Mouse (Mus musculus) heart, embryonic 10.5 days (tissue): Measurements from ENCODE around the gene Pex1. TPM values are rescaled to one million over a fixed set of nuclear protein-coding genes. Genes with fewer than 3 reads are reported as not detected.

ENCODE experiments used
- DNase-seq: peaks from one replicate; pipeline ENCODE4 v3.0.0-alpha.2; 2017; ENCODE audit warnings: low spot score
- H3K27ac ChIP-seq: fragments of 300-500 bp; sonication (generic); 2 replicates; pipeline ENCODE4 v1.5.1; 2016; ENCODE audit warnings: mild to moderate bottlenecking
- H3K27me3 ChIP-seq: fragments of 300-500 bp; sonication (generic); 2 replicates; pipeline ENCODE4 v1.6.1; 2016; ENCODE audit warnings: mild to moderate bottlenecking; ENCODE audit not compliant: poor library complexity, insufficient read depth, severe bottlenecking
- H3K36me3 ChIP-seq: fragments of 300-500 bp; sonication (generic); 2 replicates; pipeline ENCODE4 v1.6.1; 2016; ENCODE audit warnings: mild to moderate bottlenecking, moderate library complexity
- H3K4me1 ChIP-seq: fragments of 300-500 bp; sonication (generic); 2 replicates; pipeline ENCODE4 v1.6.1; 2016; ENCODE audit warnings: mild to moderate bottlenecking
- H3K4me3 ChIP-seq: fragments of 300-500 bp; sonication (generic); 2 replicates; pipeline ENCODE4 v1.5.1; 2016; ENCODE audit warnings: mild to moderate bottlenecking, moderate library complexity
- H3K9me3 ChIP-seq: fragments of 300-500 bp; sonication (generic); 2 replicates; pipeline ENCODE4 v1.6.1; 2016; ENCODE audit warnings: mild to moderate bottlenecking, moderate library complexity
- WGBS: fragments of 180-500 bp; shearing (Covaris S2); methylation state at CpG from one replicate; pipeline ENCODE4 v1.1.7; 2016; 5-methylcytosine and 5-hydroxymethylcytosine counted together
- polyA plus RNA-seq: library from polyadenylated mRNA; unstranded; fragments of >200 nt; fragmentation: Nextera tagmentation; extraction: Ambion mirVana; gene quantifications from 2 replicates; pipeline ENCODE4 v1.2.1, GENCODE M21; 2016

Pex1 gene
- polyA plus RNA-seq, result 11.5 and 13.9 TPM in 2 replicates

DNA sequence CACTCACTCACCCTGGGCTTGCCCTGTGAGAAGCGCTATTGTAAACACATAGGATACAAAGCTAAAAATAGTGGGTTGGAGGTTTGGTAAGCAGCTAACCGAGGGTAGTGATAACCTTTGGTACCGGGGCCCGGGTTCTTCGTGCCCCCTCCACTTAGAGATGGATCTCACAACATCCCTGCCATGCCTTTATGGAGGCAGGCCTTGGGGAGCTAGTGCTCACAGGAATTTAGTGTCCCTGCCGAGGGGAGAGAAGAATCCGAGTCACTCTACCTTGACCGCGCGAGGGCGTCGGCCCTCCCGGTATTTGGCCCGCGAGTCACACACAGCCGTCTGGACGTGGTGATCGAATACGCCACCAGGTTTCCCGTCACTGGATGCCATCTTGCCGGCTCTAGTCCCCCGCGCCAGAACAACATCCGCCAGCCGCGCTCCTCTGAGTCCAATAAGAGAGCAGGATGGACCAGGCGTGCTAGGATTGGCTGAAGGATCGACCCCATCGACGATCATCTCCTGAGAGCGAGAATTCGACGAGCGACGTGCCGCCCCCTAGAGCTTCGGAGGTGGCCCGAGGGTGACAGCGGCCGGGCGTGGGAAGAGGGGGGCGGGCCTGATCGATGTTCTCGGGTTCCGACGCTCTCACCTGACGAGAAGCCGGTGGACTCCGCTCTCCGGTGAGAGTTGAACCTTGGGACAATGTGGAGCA is at the start of gene Pex1:
TSS of gene Pex1 (plus strand) at position 374 of the 706 bp plus-strand sequence.
- Histone ChIP-seq H3K4me3 (peak within 1 kb of the TSS; percentile 87), H3K27me3 (no peaks in the 10 kb centered on the region), H3K27ac (peak within 1 kb of the TSS; percentile 90), H3K4me1 (peaks cover 13% of the 10 kb centered on the region), H3K36me3 (peaks cover 12% of the 10 kb centered on the region), H3K9me3 (no peaks in the 10 kb centered on the region)
- peak; percentile 99 for DNase-seq
- WGBS, result under 1% methylated on average over 50 of the region's 50 CpGs

- 77% methylated on average over 1 of the region's 1 CpGs for WGBS
- Histone ChIP-seq H3K27ac (no peak overlapping the region), H3K27me3 (no peaks in the 10 kb centered on the region), H3K9me3 (no peaks in the 10 kb centered on the region; the same call in 1 of the 2 replicates), H3K4me1 (peaks cover 11% of the 10 kb centered on the region), H3K4me3 (no peak overlapping the region), H3K36me3 (peaks cover 10% of the 10 kb centered on the region)
- DNase-seq, result no peak
Measured at GRCm38 (mm10) chr5:3546226-3546625, 49.6 kb upstream of the Pex1 start.

DNA sequence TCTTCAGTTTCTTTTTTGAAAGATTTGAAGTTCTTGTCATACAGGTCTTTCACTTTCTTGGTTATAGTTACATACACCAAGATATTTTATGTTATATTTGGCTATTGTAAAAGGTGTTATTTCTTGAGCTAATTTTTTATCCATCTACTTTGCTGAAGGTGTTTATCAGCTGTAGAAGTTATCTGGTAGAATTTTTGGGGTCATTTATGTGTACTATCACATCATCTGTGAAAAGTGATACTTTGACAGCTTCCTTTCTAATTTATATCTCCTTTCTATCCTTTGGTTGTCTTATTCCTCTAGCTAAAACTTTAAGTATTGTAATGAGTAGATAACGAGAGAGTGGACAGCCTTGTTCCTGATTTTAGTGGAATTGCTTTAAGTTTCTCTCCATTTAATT is 44.4 kb upstream of the Pex1 start:
- Histone ChIP-seq H3K4me1 (no peaks in the 10 kb centered on the region), H3K36me3 (peaks cover 22% of the 10 kb centered on the region), H3K27ac (no peak overlapping the region), H3K4me3 (no peak overlapping the region), H3K27me3 (no peaks in the 10 kb centered on the region), H3K9me3 (no peaks in the 10 kb centered on the region)
- no peak for DNase-seq
- WGBS, result 100% methylated on average over 1 of the region's 1 CpGs

- Histone ChIP-seq H3K9me3 (no peaks in the 10 kb centered on the region), H3K27ac (no peak overlapping the region), H3K4me3 (no peak overlapping the region), H3K4me1 (no peaks in the 10 kb centered on the region), H3K27me3 (no peaks in the 10 kb centered on the region), H3K36me3 (peaks cover 39% of the 10 kb centered on the region)
- WGBS, result 87% methylated on average over 2 of the region's 2 CpGs
- DNase-seq, result no peak
Measured at GRCm38 (mm10) chr5:3554198-3554597, 41.7 kb upstream of the Pex1 start.

DNA sequence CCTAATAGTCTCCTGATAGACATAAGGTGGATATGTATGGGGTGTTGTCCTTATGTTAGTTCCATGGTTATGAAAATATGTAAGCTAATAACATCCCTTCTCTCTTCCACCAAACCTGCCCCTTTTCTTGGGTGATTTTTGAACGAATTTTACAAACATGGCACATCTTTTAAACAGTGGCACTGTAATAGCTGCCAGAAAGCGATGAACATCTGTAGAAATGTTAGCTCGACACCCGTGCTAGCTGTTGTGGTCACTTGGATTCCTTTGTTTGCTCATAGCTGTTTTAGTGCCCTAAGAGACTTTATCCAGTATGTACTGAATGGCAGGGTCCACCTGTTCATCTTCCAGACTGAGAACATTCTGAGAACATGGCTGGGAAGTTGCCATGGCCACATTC is 24.6 kb upstream of the Pex1 start, which contains the start of gene 1700109H08Rik:
TSS of gene 1700109H08Rik (plus strand) at position 301 of the 400 bp plus-strand sequence.
- no peak for DNase-seq
- H3K4me3 ChIP-seq, result no peak within 1 kb of the TSS
- no peak within 1 kb of the TSS for H3K27ac ChIP-seq
- no peaks in the 10 kb centered on the region for H3K27me3 ChIP-seq
- no peaks in the 10 kb centered on the region for H3K4me1 ChIP-seq
- 94% methylated on average over 4 of the region's 4 CpGs for WGBS
- peaks cover 99% of the 10 kb centered on the region for H3K36me3 ChIP-seq
- peaks cover 7% of the 10 kb centered on the region; the same call in 1 of the 2 replicates for H3K9me3 ChIP-seq

DNA sequence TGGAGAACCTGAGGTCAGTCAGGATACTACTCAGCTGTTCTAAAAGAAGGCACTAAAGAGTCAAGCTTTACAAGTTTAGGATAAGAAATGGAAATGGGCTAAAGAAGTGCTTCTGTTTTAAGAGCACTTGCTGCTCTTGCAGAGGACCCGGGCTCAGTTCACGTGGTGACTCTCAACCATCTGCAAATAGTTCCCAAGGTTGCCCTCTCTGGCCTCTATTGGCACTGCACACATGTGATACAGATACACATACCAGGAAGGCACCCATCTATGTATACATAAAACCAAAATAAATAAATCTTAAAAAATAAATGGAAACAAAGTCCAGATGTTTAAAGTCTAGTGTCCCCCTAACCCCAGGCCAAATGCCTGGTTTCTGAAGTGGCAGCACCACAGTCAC is 21.0 kb upstream of the Pex1 start:
- no peak overlapping the region for H3K27ac ChIP-seq
- H3K36me3 ChIP-seq, result peaks cover 99% of the 10 kb centered on the region
- H3K4me1 ChIP-seq, result no peaks in the 10 kb centered on the region
- H3K9me3 ChIP-seq, result peaks cover 7% of the 10 kb centered on the region; the same call in 1 of the 2 replicates
- DNase-seq, result no peak
- no peak overlapping the region for H3K4me3 ChIP-seq
- WGBS, result 91% methylated on average over 2 of the region's 2 CpGs
- H3K27me3 ChIP-seq, result no peaks in the 10 kb centered on the region

GRCm38 (mm10) chr5:3577939-3578338 is 17.9 kb upstream of the Pex1 start:
- H3K4me3 ChIP-seq, result no peak overlapping the region
- H3K36me3 ChIP-seq, result peaks cover 95% of the 10 kb centered on the region
- no peak for DNase-seq
- no peak overlapping the region for H3K27ac ChIP-seq
- H3K27me3 ChIP-seq, result no peaks in the 10 kb centered on the region
- 98% methylated on average over 2 of the region's 2 CpGs for WGBS
- H3K9me3 ChIP-seq, result peaks cover 7% of the 10 kb centered on the region; the same call in 1 of the 2 replicates
- H3K4me1 ChIP-seq, result no peaks in the 10 kb centered on the region

DNA sequence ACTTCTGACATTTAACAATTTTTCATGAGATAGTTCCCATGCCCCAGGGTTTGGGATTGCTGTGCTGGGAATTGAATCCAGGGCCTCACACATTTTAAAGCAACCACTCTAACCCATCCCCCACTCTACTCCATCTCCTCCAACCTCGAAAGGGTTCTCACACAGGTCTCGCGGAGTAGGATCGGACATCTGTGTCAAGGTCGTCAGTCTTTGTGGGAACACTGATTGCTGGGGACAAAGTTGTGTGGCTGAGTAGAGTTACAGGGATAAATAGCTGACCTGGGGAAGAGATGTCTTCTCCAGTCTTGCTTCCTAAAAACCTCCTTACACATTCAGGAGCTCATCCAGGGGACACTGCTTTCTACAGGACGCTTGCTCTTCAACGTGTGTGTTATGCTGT is 16.8 kb upstream of the Pex1 start:
- Histone ChIP-seq H3K9me3 (peaks cover 7% of the 10 kb centered on the region; the same call in 1 of the 2 replicates), H3K4me1 (no peaks in the 10 kb centered on the region), H3K27ac (no peak overlapping the region), H3K4me3 (no peak overlapping the region), H3K27me3 (no peaks in the 10 kb centered on the region), H3K36me3 (peaks cover 94% of the 10 kb centered on the region)
- WGBS, result 91% methylated on average over 7 of the region's 7 CpGs
- DNase-seq, result no peak

DNA sequence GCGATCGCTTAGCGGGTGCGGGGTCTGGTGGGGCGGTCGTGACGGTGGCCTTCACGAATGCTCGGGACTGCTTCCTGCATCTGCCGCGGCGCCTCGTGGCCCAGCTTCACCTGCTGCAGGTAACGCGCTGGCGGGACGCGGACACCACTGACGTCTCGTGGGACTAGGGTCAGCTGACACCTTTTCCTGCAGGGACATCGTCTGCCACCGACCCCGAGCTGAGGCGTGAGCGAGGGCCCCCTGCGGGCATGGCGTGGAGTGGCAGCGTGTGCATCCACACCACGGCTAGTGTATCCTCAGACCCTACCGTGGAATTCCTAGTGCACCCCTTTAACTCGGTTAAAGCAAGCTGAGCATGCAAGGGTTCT is 517 bp downstream of the Pex1 start, which contains the start of gene Rbm48:
TSS of gene Rbm48 (minus strand) at position 187 of the 368 bp plus-strand sequence.
- H3K36me3 ChIP-seq, result peaks cover 6% of the 10 kb centered on the region
- no peaks in the 10 kb centered on the region for H3K9me3 ChIP-seq
- peak within 1 kb of the TSS; percentile 90 for H3K27ac ChIP-seq
- DNase-seq, result peak; percentile 89
- peak within 1 kb of the TSS; percentile 87 for H3K4me3 ChIP-seq
- H3K27me3 ChIP-seq, result no peaks in the 10 kb centered on the region
- WGBS, result under 1% methylated on average over 31 of the region's 31 CpGs
- H3K4me1 ChIP-seq, result peaks cover 13% of the 10 kb centered on the region

- no peak for DNase-seq
- no peaks in the 10 kb centered on the region for H3K36me3 ChIP-seq
- peaks cover 13% of the 10 kb centered on the region for H3K4me1 ChIP-seq
- no peaks in the 10 kb centered on the region for H3K9me3 ChIP-seq
- peak overlapping the region; percentile 87 for H3K4me3 ChIP-seq
- no peaks in the 10 kb centered on the region for H3K27me3 ChIP-seq
- H3K27ac ChIP-seq, result no peak overlapping the region
Measured at GRCm38 (mm10) chr5:3597171-3597570, 1.3 kb downstream of the Pex1 start.

DNA sequence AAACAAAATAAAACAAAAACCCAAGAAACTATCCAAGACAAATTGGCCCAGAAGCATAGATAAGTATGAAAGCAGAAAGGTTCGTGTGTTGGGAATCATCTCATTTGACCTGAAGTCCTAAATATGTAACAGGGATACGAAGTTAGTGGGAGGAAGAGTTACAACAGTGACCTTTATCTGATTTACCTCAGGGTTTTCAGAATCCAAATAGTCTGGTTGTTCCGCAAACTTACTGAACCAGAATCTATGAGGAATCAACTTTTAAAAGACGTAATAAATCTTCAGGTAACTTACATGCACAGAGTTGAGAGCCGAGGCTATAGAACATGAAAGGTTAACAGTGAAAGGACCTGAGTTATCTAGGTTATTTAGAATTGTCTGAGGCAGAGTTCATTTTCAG is 2.9 kb downstream of the Pex1 start:
- DNase-seq, result no peak
- 84% methylated on average over 5 of the region's 5 CpGs for WGBS
- peaks cover 13% of the 10 kb centered on the region for H3K4me1 ChIP-seq

GRCm38 (mm10) chr5:3600298-3600697 is 4.4 kb downstream of the Pex1 start:
- Histone ChIP-seq H3K27me3 (no peaks in the 10 kb centered on the region), H3K4me1 (peaks cover 7% of the 10 kb centered on the region), H3K4me3 (no peak overlapping the region), H3K27ac (no peak overlapping the region), H3K9me3 (no peaks in the 10 kb centered on the region), H3K36me3 (peaks cover 14% of the 10 kb centered on the region; the same call in 1 of the 2 replicates)
- WGBS, result 76% methylated on average over 1 of the region's 1 CpGs
- no peak for DNase-seq

More for the DNA sequence above, 2.9 kb downstream of the Pex1 start:
- no peaks in the 10 kb centered on the region for H3K9me3 ChIP-seq
- peaks cover 3% of the 10 kb centered on the region; the same call in 1 of the 2 replicates for H3K36me3 ChIP-seq
- no peak overlapping the region for H3K4me3 ChIP-seq
- no peak overlapping the region for H3K27ac ChIP-seq
- H3K27me3 ChIP-seq, result no peaks in the 10 kb centered on the region

- H3K9me3 ChIP-seq, result no peaks in the 10 kb centered on the region
- peaks cover 5% of the 10 kb centered on the region for H3K4me1 ChIP-seq
- DNase-seq, result no peak
- no peak overlapping the region for H3K4me3 ChIP-seq
- no peak overlapping the region for H3K27ac ChIP-seq
- H3K36me3 ChIP-seq, result peaks cover 19% of the 10 kb centered on the region
- WGBS, result 85% methylated on average over 3 of the region's 3 CpGs
- no peaks in the 10 kb centered on the region for H3K27me3 ChIP-seq
Measured at GRCm38 (mm10) chr5:3600790-3601189, 4.9 kb downstream of the Pex1 start.
